Mouse (Mus musculus): Measurements from ENCODE around the gene Tex47. TPM values are rescaled to one million over a fixed set of nuclear protein-coding genes. Genes with fewer than 3 reads are reported as not detected.

Gene Tex47
- total and polyA plus RNA-seq, 3 experiments = not detected

- no peaks in the 10 kb centered on the region for H3K9me3 ChIP-seq (replicated peaks; ENCODE audit: low read length)
- TF ChIP-seq JUND (conservative IDR thresholded peaks at IDR 0.05; ENCODE audit: low read depth, low read length) = no peak
- TF ChIP-seq MAX (IDR thresholded peaks at IDR 0.05; ENCODE audit: low read length) = no peak
- TF ChIP-seq RAD21 (IDR thresholded peaks at IDR 0.05; ENCODE audit: low read depth, low read length) = no peak
- TF ChIP-seq PAX5 (IDR thresholded peaks at IDR 0.05; ENCODE audit: low read length) = no peak
- TF ChIP-seq ZMIZ1 (IDR thresholded peaks at IDR 0.05; ENCODE audit: low read depth, low read length) = no peak
- TF ChIP-seq UBTF (IDR thresholded peaks at IDR 0.05; ENCODE audit: low read depth, low read length) = no peak
- no peak for TF ChIP-seq IRF4 (IDR thresholded peaks at IDR 0.05; ENCODE audit: low read depth, low read length)
- no peak for TF ChIP-seq MEF2A (IDR thresholded peaks at IDR 0.05; ENCODE audit: borderline replicate concordance, low read depth, low read length)
- TF ChIP-seq EP300 (IDR thresholded peaks at IDR 0.05; ENCODE audit: low read length) = no peak
- TF ChIP-seq CHD2 (IDR thresholded peaks at IDR 0.05; ENCODE audit: low read length) = no peak
- no peak for TF ChIP-seq POLR2AphosphoS2 (IDR thresholded peaks at IDR 0.05; ENCODE audit: low read depth, low read length)
- no peak for TF ChIP-seq USF1 (IDR thresholded peaks at IDR 0.05; ENCODE audit: low read depth, low read length)
- TF ChIP-seq TBP (conservative IDR thresholded peaks at IDR 0.05; ENCODE audit: low read depth, low read length) = no peak
- no peak within 1 kb of the TSS for H3K4me2 ChIP-seq (ENCODE audit: insufficient read depth, low read depth, poor library complexity, severe bottlenecking)
- H3K4me1 ChIP-seq (ENCODE audit: control insufficient read depth in 1 of 2, insufficient read depth in 2 of 2) = no peaks in the 10 kb centered on the region
- H3K4me3 ChIP-seq (replicated peaks in 1 of 3; ENCODE audit: low read depth in 2 of 3, low read length in 2 of 3, poor library complexity in 1 of 3) = no peak within 1 kb of the TSS
- no peak within 1 kb of the TSS for H3K9ac ChIP-seq (ENCODE audit: insufficient read depth, low read depth)
- dilution Hi-C loops (cut with MboI; ENCODE audit: extremely low pct_ligation_motif_present, extremely low pct_unique_long_range_greater_than_20kb, low sequenced_read_pairs) = no loop called here
- no peak for DNase-seq (ENCODE audit: extremely low read depth)
- no peaks in the 10 kb centered on the region for H3K27me3 ChIP-seq (replicated peaks)
- H3K79me2 ChIP-seq (replicated peaks; ENCODE audit: control insufficient read depth, extremely low read depth, insufficient read depth, poor library complexity, severe bottlenecking) = no peaks in the 10 kb centered on the region
- in situ Hi-C loops (cut with MboI; ENCODE audit: low pct_ligation_motif_present, low pct_unique_long_range_greater_than_20kb, low sequenced_read_pairs) = no loop called here
- H3K36me3 ChIP-seq (replicated peaks in 1 of 2; ENCODE audit: control insufficient read depth in 1 of 2, insufficient read depth in 1 of 2, low read length in 1 of 2) = no peaks in the 10 kb centered on the region
- no peak within 1 kb of the TSS for H3K27ac ChIP-seq (ENCODE audit: insufficient read depth, low read depth)
These were observed 40.5 kb downstream of the Tex47 start, which contains the start of gene Zfp804b for GRCm38 (mm10) chr5:7344145-7345010. TSS of gene Zfp804b (minus strand) at chr5:7344756.

- no peak for DNase-seq (ENCODE audit: extremely low read depth)
- no peak for TF ChIP-seq RAD21 (IDR thresholded peaks at IDR 0.05; ENCODE audit: low read depth, low read length)
- no peak for TF ChIP-seq ZMIZ1 (IDR thresholded peaks at IDR 0.05; ENCODE audit: low read depth, low read length)
- TF ChIP-seq ELF1 (IDR thresholded peaks at IDR 0.05; ENCODE audit: low read depth, low read length) = no peak
- TF ChIP-seq MAZ (IDR thresholded peaks at IDR 0.05; ENCODE audit: low read depth, low read length) = no peak
- no peak for TF ChIP-seq NELFE (IDR thresholded peaks at IDR 0.05; ENCODE audit: low read depth, low read length)
- no peak for TF ChIP-seq EP300 (IDR thresholded peaks at IDR 0.05; ENCODE audit: low read length)
- TF ChIP-seq IRF4 (IDR thresholded peaks at IDR 0.05; ENCODE audit: low read depth, low read length) = no peak
- TF ChIP-seq USF2 (conservative IDR thresholded peaks at IDR 0.05; ENCODE audit: low read depth, low read length) = no peak
- no peak for TF ChIP-seq PAX5 (IDR thresholded peaks at IDR 0.05; ENCODE audit: low read length)
- TF ChIP-seq MEF2A (IDR thresholded peaks at IDR 0.05; ENCODE audit: borderline replicate concordance, low read depth, low read length) = no peak
- Histone ChIP-seq H3K4me2 (ENCODE audit: insufficient read depth, low read depth, poor library complexity, severe bottlenecking) (no peak overlapping the region), H3K4me3 (replicated peaks in 1 of 3; ENCODE audit: low read depth in 2 of 3, low read length in 2 of 3, poor library complexity in 1 of 3) (no peak overlapping the region), H3K4me1 (ENCODE audit: control insufficient read depth in 1 of 2, insufficient read depth in 2 of 2) (no peaks in the 10 kb centered on the region), H3K79me2 (replicated peaks; ENCODE audit: control insufficient read depth, extremely low read depth, insufficient read depth, poor library complexity, severe bottlenecking) (no peaks in the 10 kb centered on the region), H3K27ac (ENCODE audit: insufficient read depth, low read depth) (no peak overlapping the region), H3K9ac (ENCODE audit: insufficient read depth, low read depth) (no peak overlapping the region), H3K9me3 (replicated peaks; ENCODE audit: low read length) (no peaks in the 10 kb centered on the region), H3K36me3 (replicated peaks in 1 of 2; ENCODE audit: control insufficient read depth in 1 of 2, insufficient read depth in 1 of 2, low read length in 1 of 2) (no peaks in the 10 kb centered on the region), H3K27me3 (replicated peaks) (no peaks in the 10 kb centered on the region)
- dilution Hi-C loops (cut with MboI; ENCODE audit: extremely low pct_ligation_motif_present, extremely low pct_unique_long_range_greater_than_20kb, low sequenced_read_pairs) = no loop called here
- in situ Hi-C loops (cut with MboI; ENCODE audit: low pct_ligation_motif_present, low pct_unique_long_range_greater_than_20kb, low sequenced_read_pairs) = no loop called here
These were observed 41.1 kb downstream of the Tex47 start for GRCm38 (mm10) chr5:7345011-7345389.

Other genes starting within 250 kb of the Tex47 start
- not detected in 2 replicates for gene Zfp804b, start 40.6 kb downstream of the Tex47 start, total RNA-seq (2012; rRNA removed)
- gene Zfp804b, start 40.6 kb downstream of the Tex47 start, total RNA-seq (2014; rRNA removed) = not detected in 2 replicates
- not detected in 2 replicates for gene Zfp804b, start 40.6 kb downstream of the Tex47 start, polyA plus RNA-seq (2012; ENCODE audit: insufficient read length, low read depth)